Mouse (Mus musculus): ENCODE measurements at regions not wholly inside any gene's neighbourhood (a gene's known extent, or its start where the extent isn't known, plus 50 kb on each side); places are given as distances from the start of the nearest gene placed in this dataset.
A peak's percentile ranks its signal among the peaks of the same experiment; 100 is the strongest.

DNA sequence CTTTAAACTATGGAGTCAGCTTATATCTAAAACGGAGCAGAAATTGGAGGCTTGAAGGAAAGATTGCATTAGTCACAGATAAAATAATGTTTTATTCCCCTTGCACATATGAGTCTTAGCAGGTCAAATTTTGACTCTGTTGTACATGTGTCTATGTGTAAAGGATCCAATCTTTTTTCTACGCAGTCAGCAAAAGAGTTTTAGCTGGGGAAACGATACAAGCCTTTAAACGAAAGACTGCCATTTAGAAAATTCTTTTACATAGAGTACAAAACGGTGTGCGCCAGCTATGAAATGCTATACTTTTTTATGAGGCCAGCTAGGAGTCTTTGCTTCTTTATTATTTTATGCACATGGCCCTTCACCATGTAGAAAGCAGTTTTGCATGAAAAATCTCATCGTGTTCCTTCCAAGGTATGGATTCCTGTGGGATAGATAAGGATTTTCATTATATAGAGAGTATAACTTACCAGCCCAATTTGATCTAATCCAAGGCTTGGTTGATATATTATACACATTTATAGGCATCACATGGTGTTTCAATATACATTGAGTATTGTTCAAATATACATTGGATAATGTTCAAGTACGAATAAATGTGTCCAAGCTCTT lies 116.0 kb upstream of the Thumpd2 start:
- DNase-seq, result no peak

DNA sequence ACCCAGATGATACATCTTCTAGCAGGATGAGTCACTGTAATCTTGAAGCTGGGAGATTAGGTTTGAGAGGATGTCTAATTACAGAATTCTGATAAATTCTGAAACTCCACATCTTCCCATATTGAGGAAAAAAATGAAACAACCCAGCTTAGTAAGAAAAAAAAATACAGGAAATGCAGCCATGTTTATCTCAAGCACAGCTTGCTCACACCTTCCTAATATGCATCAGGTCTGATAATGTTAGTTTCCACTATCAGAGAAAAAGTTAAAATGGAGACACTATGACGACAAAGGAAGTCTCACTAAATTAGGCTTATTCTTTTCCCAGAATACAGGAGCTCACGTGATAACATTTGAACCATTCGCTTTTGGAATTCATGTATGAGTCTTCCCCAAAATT lies 111.4 kb upstream of the Thumpd2 start:
- DNase-seq, result no peak

DNA sequence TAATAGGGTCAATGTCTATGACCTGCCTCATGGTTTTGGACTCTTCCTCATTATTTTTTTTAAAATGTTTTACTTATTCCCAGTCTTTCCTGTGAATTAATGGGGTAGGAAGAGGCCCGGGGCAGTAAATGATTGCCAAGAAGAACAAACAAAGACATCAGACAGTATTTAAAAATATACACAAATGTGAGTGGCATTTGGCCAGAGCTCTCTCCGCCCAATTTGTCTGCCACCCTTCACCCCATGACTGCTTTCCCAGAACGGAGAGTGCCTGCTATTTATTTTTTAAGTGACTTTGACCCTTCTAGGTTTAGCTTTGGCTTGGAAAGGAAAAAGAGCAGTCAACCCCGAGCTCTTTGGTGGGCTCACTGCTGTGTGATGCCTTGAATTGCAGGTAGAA lies 111.0 kb upstream of the Thumpd2 start:
- DNase-seq, result no peak

DNA sequence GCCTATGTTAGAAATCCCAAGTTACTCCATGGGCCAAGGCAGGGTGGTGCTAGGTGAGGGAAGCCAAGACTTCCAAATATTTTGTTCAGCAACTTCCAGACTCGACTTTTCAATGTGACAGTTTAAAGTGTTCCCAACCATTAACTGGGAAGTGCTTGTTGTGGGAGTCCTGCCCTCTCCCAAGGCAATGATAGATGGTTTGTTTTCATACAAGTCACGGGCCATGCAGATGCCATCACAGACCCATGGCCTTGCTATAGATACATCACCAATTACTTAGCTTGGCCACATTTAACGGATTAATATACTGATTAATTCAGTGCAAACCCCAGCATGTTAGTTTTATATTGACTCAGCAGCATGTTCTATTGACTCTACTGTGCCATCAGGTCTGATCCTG lies 108.1 kb upstream of the Thumpd2 start:
- no peak for DNase-seq

DNA sequence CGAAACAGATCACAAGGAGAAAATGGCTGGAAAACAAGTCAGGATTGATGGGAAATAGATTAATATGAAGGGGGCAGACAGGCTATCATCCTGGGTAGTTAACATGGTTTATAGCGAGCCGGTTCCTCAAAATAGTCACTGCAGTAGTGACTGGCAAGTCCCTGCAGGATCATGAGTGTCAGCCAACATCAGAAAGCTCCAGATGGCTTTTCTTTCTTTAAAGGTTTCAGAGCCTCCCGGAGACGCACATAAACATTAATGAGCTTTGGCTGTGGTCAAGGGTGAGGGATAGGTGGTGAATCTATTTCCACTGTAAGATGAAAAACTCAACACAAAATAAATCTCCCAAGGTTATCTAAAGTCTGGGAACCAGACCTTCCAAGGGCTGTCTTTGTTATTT lies 104.2 kb upstream of the Thumpd2 start:
- DNase-seq, result no peak

DNA sequence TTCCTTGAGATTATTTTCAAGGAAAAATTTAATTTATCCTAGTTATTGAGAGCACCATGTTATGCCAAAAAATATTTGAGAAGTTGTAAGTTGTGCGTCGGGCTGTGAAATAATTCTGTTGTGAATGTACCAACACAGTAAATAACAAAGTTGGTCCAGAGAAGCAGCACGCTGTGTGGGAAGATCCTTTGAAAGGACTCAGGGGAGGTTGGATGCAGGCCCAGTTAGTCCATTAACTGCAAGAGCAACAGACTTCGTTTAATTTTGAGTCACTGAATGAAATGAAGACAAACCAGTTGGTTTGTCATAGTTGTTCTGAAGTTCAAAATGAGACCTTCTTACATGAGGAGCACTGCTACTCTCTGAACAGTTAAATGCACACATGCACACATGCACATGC lies 85.8 kb upstream of the Thumpd2 start:
- DNase-seq, result peak; percentile 55

DNA sequence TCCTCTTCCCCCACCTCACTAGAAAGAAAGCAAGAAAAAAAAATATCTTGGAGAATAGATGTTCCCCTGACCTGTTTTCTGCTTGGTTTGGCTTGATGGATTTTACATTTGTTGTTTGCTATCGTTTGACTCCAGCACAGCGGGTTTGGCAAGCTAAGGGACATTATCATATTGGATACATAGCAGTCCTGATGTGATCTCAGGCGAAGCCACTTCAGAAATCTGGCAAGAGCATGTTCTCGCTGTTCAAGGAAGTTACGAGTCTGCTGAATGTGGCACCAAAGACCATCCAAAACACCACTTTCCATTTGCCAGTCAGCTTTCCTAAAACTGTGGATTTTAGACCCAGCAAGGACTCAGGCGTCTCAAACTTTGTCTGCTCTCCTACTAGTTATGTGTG lies 69.8 kb upstream of the Thumpd2 start:
- DNase-seq, result peak; percentile 70

DNA sequence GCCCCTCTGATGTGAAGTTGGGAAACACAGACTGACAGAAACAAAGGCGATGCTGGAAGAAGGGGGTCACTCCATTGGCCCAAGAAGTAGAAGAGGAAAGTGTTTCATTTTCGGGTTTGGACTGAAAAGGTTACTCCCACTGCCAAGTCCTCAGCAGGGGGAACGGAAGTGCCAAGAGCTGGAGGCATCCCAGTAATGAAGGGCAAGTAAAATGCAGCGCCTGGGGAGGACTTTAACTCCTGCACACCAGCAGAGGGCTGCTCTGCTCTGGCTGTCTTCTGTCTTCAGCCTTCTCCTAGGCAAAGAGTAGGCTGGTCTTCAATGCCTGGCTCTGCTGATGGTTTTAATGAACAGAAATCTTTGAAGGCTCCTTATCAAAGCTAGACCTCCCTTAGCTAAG lies 68.3 kb upstream of the Thumpd2 start:
- DNase-seq, result no peak
